Mouse (Mus musculus): ENCODE results near the gene Hopx.

DNA sequence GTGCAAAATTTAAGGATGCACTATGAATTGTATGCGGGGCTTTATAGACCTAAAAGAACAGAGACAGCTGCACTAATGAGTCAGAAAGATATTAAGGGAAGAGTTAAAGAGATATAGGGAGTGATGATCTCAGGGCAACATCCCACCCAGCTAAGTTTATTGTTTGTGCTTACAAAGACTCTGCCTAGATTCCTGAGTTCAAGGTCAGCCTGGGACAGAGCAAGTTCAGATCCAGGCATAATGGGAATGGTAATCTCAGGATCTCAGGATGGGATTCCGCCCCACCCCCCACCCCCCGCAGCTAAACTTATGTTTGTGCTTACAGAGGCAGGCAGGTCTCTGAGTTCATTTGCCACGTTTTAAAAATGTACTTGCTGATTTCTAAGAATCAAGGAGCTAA, 13.9 kb upstream of the Hopx start:
- TF ChIP-seq POLR2A (IDR thresholded peaks at IDR 0.05; ENCODE audit: control insufficient read depth, extremely low read depth, insufficient read depth, low read length, poor library complexity) (no peak), CTCF (IDR thresholded peaks at IDR 0.05; ENCODE audit: borderline replicate concordance, control insufficient read depth, extremely low read depth, insufficient read depth, low read length, poor library complexity) (no peak)
